Mouse (Mus musculus) kidney, adult 2 months (tissue): ENCODE data around the gene Chrm5. TPM values are rescaled to one million over a fixed set of nuclear protein-coding genes. Genes with fewer than 3 reads are reported as not detected.
A peak's percentile ranks its signal among the peaks of the same experiment; 100 is the strongest.

Experiments used
- DNase-seq: peaks from one replicate; pipeline ENCODE4 v3.0.0; 2021
- H3K27ac ChIP-seq: fragments of 200-500 bp; 2 replicates; pipeline ENCODE4 v1.5.1; 2012; ENCODE audit warnings: low read depth, low read length, control low read depth, inconsistent platforms; ENCODE audit not compliant: insufficient read depth
- H3K27me3 ChIP-seq: fragments of 200-500 bp; replicated peaks from 2 replicates; pipeline ENCODE4 v1.6.1; 2012; ENCODE audit warnings: mild to moderate bottlenecking, moderate library complexity, low read length, inconsistent platforms; ENCODE audit not compliant: control insufficient read depth, insufficient read depth
- H3K36me3 ChIP-seq: fragments of 200-500 bp; 2 replicates; pipeline ENCODE4 v1.6.1; 2012; ENCODE audit warnings: mild to moderate bottlenecking, moderate library complexity, low read length, inconsistent platforms; ENCODE audit not compliant: control insufficient read depth, insufficient read depth
- H3K4me1 ChIP-seq: fragments of 200-500 bp; 2 replicates; pipeline ENCODE4 v1.6.1; 2011; ENCODE audit warnings: low read length; ENCODE audit not compliant: control insufficient read depth, insufficient read depth
- H3K4me3 ChIP-seq: fragments of 200-500 bp; 2 replicates; pipeline ENCODE4 v1.5.1; 2011; ENCODE audit warnings: mild to moderate bottlenecking, low read depth, low read length, control low read depth; ENCODE audit not compliant: insufficient read depth
- CTCF ChIP-seq: fragments of 200-500 bp; conservative IDR thresholded peaks from 2 replicates; pipeline ENCODE4 v1.5.1; 2011; ENCODE audit warnings: low read depth, mild to moderate bottlenecking, control low read depth, low read length, moderate library complexity, mixed read lengths; ENCODE audit not compliant: insufficient read depth, insufficient read length
- POLR2A ChIP-seq: fragments of 200-500 bp; IDR thresholded peaks from one replicate; pipeline ENCODE4 v1.6.1; 2011; ENCODE audit warnings: low read depth, low read length, control low read depth
- WGBS: fragments of 180-500 bp; shearing (Covaris S2); methylation state at CpG from one replicate; pipeline ENCODE4 v1.1.7; 2018; 5-methylcytosine and 5-hydroxymethylcytosine counted together
- polyA plus RNA-seq: library from polyadenylated mRNA; depleted of rRNA; stranded (reverse); fragments of >200 nt; gene quantifications from 2 replicates; pipeline ENCODE4 v1.2.3, GENCODE M21; 2012

The Chrm5 gene
- polyA plus RNA-seq, 1 experiment: not detected

DNA sequence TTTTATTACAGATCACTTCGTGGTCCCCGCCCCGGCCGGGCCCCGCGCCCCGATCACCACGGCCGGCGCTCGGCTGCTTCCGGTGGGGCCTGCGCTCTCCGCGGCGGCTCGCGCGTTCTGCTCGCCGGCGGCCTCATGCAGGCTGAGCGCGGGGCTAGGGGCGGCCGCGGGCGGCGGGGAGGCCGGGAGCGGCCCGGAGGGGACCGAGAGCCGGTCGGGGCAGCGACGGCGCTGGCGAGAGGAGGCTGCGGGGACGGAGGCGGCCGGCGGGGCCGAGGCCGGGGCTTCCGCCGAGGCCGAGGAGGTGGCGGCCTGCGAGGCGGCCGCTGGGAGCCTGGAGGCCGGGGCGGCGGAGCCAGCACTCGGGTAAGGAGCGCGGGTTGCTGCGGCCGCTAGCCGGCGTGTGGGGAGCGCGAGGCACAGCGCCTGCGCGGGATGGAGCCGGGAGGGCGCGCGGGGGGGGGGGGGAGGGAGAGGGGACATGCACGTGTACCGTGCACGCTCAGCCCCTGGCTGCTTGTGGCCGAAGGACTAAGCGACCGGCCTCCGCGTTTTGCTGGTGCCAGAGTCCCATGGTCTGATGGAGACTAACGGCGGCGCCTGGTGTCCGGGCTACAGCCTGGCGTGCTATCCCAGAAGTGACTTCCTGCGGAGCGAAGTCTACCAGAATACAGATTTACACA is 12.4 kb upstream of the Chrm5 start, which contains the start of gene Aven:
Gene Aven (plus strand): TSS at position 109 of the 683 bp plus-strand sequence.
- 1% methylated on average over 75 of the region's 87 CpGs for WGBS
- Histone ChIP-seq H3K36me3 (no peaks in the 10 kb centered on the region), H3K27ac (peak within 1 kb of the TSS; percentile 96), H3K4me3 (peak within 1 kb of the TSS; percentile 92), H3K27me3 (no peaks in the 10 kb centered on the region), H3K4me1 (peaks cover 8% of the 10 kb centered on the region; the same call in 1 of the 2 replicates)
- TF ChIP-seq POLR2A (peak; percentile 37), CTCF (no peak)
- peak; percentile 91 for DNase-seq

DNA sequence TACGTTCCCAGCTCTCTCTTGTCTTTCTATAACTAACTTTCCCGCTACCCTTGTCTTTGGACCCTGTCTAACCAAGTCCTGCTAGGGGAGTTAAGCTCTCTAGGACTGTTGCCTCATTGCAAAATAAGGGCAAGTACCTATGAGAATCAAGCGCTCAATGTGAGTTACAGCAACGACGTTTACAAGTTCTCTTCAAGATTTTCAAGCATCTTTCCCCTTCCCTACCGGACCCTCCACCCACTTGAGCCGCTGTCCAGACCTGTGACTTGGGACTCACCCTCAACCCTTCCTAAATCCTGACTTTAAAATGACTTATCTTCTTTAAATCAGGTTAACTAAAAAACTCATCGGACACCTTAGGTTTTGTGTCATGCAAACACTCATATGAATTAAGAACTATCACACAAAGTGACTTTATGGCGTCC is 11.9 kb upstream of the Chrm5 start:
- Histone ChIP-seq H3K36me3 (no peaks in the 10 kb centered on the region), H3K4me3 (peak overlapping the region; percentile 92), H3K27ac (peak overlapping the region; percentile 57), H3K27me3 (no peaks in the 10 kb centered on the region), H3K4me1 (peaks cover 5% of the 10 kb centered on the region; the same call in 1 of the 2 replicates)
- WGBS: 5% methylated on average over 9 of the region's 9 CpGs
- TF ChIP-seq POLR2A (no peak), CTCF (no peak)
- DNase-seq: no peak

DNA sequence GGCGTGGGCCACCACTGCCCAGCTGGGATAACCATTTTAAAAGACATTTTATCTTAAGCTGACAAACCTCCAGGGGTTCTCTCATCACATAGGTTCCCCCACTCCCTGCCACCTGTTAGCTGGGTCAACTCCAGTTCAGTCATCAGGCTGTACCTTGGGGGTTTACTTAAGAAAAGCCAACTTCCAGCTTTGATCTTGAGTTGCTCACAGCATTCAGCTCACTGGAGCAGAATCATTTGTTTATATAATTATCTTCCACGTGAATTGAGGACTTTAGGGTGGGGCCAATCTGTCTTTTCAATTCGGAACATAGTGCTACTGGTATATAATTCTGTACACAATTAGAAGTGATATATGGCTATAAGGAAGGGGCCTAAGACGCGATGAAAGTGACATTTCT is 11.1 kb upstream of the Chrm5 start:
- no peak for DNase-seq
- H3K4me1 ChIP-seq: peaks cover 5% of the 10 kb centered on the region; the same call in 1 of the 2 replicates
- WGBS: 78% methylated on average over 5 of the region's 5 CpGs
- no peaks in the 10 kb centered on the region for H3K36me3 ChIP-seq
- no peak overlapping the region for H3K27ac ChIP-seq
- H3K4me3 ChIP-seq: no peak overlapping the region
- TF ChIP-seq CTCF (no peak), POLR2A (no peak)
- no peaks in the 10 kb centered on the region for H3K27me3 ChIP-seq

GRCm38 (mm10) chr2:112490483-112491196 is 10.1 kb upstream of the Chrm5 start:
- TF ChIP-seq CTCF (no peak), POLR2A (no peak)
- no peak for DNase-seq
- no peaks in the 10 kb centered on the region for H3K36me3 ChIP-seq
- H3K4me3 ChIP-seq: no peak overlapping the region
- WGBS: 79% methylated on average over 11 of the region's 11 CpGs
- H3K27ac ChIP-seq: no peak overlapping the region
- H3K27me3 ChIP-seq: no peaks in the 10 kb centered on the region
- H3K4me1 ChIP-seq: peaks cover 5% of the 10 kb centered on the region; the same call in 1 of the 2 replicates

- peak; percentile 19 for DNase-seq
- Histone ChIP-seq H3K36me3 (no peaks in the 10 kb centered on the region), H3K4me3 (no peak overlapping the region), H3K27me3 (no peaks in the 10 kb centered on the region), H3K27ac (no peak overlapping the region), H3K4me1 (no peaks in the 10 kb centered on the region)
- TF ChIP-seq POLR2A (no peak), CTCF (no peak)
- WGBS: 58% methylated on average over 2 of the region's 2 CpGs
Measured at GRCm38 (mm10) chr2:112484886-112485285, 4.3 kb upstream of the Chrm5 start.

GRCm38 (mm10) chr2:112483334-112483651 is 2.7 kb upstream of the Chrm5 start:
- no peaks in the 10 kb centered on the region for H3K36me3 ChIP-seq
- no peak overlapping the region for H3K4me3 ChIP-seq
- TF ChIP-seq POLR2A: no peak
- no peak for TF ChIP-seq CTCF
- 69% methylated on average over 2 of the region's 2 CpGs for WGBS
- H3K27ac ChIP-seq: no peak overlapping the region
- DNase-seq: no peak
- no peaks in the 10 kb centered on the region for H3K4me1 ChIP-seq
- H3K27me3 ChIP-seq: no peaks in the 10 kb centered on the region
